Mouse (Mus musculus): ENCODE data around the gene Taf6.

DNA sequence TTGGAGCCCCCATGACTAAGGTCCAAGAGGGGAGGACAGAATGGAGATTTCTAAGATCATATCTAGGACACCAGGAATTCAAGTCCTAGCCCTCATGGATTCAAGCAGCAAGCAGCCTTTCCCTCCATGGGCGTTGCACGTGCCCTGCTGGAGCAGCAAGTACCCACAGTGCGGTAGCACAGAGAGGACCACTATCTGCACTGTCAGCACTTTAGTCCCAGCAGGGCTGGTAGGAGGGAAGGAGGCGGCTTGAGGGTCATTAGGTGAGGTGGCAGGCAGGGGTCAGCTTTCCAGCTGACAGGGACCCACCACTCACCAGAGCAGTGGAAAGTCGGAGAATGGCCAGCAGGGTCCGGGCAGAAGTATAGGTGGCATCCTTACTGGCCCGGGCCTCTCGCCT lies 21.7 kb downstream of the Taf6 start:
- TF ChIP-seq POLR2A (IDR thresholded peaks at IDR 0.05; ENCODE audit: low read depth, low read length): no peak
- no peak for TF ChIP-seq CTCF (conservative IDR thresholded peaks at IDR 0.05; ENCODE audit: insufficient read depth, insufficient read length, low read depth, low read length)
